Mouse (Mus musculus): ENCODE data around the gene Magi1.

Magi1 gene

DNA sequence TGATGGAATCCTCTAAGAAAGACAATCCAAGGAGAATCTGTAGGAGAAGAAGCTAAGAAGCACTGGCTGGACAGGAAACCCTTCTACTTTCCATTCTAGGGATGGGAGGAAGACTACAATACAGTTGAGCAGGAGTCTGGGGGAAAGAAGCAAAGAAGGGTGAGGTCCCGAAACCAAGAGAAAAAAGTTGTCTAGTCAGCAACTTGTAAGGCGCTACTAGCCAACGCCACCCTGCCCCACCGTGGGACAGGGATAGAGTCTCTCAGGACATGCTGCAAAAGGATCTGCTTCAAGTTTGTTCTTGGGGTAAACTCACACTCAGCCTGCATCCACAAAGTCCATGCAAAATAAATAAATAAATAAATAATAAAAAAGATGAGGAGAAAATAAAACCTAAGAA is 464.4 kb downstream of the Magi1 start:
- DNase-seq (ENCODE audit: low spot score), result no peak

DNA sequence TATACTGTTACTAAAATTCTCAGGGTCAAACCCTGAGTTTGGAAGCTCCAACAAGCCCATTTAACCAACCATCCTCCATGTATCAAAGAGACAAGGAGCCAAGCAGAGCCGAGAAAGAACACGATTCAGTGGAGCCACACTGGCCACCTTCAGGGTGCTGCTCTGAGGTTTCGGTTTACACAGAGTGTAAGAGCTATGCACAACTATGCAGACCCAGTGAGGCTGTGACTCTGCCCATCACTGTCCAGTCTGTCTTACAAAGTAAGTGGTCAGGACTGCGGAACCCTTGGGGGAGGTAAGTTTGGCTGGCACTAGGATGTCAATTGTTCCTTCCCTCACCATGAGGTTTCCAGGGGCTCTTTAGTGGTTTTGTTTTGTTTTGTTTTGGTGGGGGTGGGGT is 465.2 kb downstream of the Magi1 start:
- DNase-seq (ENCODE audit: low spot score), result no peak

DNA sequence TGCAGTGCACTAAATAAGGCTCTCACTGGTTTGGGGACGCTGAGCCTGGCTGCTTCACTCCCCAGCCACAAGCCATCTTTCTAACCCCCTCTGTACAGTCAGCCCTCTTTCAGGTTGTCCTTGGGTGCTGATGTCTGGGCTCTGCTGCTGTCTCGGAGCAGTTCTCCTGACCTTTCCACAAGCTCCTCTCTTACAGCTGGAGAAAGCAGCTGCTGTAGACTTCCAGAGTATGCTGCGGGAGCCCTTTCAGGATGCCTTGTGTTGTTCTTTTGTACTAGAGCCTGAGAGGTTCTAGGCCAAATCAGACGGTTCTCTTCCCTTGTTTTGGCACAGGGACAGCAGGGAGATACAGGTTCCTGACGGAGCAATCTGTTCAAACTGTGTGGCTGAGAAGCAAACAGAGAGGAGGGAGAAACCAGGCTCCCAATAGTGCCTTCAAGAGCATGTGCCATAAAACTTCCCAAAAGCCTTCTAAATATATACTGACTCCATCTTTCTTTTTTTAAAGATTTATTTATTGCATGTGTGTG is 478.2 kb downstream of the Magi1 start:
- no peak for DNase-seq (ENCODE audit: low spot score)

DNA sequence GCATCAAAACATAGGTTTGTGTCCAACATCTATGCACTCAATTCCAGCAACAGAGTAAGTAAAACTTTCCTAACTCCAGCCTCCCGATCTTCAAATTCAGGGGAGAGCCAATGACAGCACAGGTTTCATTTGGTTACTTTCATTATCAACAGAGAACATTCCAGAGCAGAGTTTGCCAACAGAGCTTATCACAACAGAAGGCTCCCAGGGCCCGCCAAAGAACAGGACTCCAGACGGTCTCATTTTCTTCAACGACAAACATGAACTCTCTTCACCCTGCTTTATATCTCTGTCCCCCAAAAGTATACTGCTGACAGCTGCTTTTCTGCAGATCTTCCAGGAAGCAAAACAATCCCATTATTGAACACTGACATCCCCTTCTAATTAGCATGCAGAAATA is 481.3 kb downstream of the Magi1 start:
- DNase-seq (ENCODE audit: low spot score), result peak; percentile 4

GRCm38 (mm10) chr6:93800465-93800864 is 483.3 kb downstream of the Magi1 start:
- DNase-seq (ENCODE audit: low spot score), result no peak

GRCm38 (mm10) chr6:93792309-93793215 is 491.2 kb downstream of the Magi1 start:
- no peak for DNase-seq (ENCODE audit: low spot score)

DNA sequence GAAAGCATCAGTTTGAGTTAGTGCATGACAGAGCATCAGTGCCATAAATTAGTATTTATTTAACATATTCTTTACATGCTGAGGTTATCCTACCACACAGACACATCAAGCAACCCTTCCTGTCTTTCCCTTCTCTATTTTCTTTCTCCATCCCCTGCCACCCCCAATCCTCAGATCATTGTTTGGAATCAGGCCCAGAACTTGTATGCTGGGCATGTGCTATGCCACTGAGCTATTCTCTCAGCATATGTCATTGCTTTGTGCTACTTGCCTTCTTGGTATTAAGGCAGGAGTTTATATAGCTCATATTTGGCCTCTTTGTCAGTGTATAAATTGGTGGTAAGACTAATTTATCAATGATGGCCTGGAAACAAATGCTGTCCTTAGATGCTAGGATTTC is 494.0 kb downstream of the Magi1 start:
- DNase-seq (ENCODE audit: low spot score), result no peak

DNA sequence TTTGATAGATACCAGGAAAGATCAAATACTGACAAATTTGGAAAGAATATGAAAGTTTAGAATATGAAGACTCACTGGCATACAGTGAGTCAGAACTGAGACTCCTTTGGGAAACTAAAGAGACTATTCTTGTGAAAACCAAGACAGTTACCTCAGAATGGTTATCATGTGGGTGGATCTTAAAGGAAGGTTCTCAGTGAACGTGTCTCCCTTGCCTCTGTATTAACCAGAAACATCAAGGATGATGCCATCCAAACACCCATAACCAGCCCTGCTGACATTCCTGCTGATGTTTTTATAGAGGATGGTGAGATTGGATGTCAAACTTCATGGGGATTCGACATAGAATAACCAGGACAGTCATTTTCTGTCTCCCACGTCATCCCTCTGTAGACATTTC is 496.7 kb downstream of the Magi1 start:
- DNase-seq (ENCODE audit: low spot score), result no peak

DNA sequence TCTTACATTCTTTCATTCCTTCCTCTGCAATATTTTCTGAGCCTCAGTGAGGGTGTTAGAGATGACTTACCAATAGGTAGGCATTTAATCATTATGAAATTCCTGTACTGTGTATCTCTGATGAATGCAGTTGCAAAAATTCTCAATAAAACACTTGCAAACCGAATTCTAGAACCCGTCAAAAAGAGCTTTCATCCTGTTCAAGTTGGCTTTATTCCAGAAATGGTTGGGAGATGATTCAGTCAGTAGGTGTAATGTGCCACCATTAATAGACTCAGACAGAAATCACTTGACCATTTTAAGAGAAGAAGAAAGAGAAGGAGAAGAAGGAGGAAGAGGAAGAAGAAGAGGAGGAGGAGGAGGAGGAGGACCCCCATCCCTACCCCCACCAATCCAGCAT is 497.5 kb downstream of the Magi1 start:
- no peak for DNase-seq (ENCODE audit: low spot score)

DNA sequence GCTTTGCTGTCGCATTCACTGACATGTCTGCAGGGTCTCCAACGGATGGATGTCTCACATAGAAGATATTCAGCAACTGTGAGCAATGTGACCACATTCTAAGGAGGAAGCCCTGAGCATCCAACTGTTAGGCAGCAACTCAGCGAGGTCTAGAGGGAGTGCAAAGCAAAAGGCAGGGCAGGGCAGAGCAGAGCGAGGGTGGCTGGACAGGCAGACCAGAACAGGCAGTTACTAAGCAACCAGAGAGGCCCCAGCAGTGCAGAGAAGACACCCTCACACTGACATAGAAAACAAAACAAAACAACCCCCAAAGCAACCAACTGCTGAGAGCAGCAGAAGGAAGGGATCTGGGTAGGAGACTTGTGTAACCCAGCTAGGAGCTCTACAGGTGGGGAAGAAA is 512.6 kb downstream of the Magi1 start:
- no peak for DNase-seq (ENCODE audit: low spot score)

GRCm38 (mm10) chr6:93770283-93771025 is 513.3 kb downstream of the Magi1 start:
- DNase-seq (ENCODE audit: low spot score), result no peak

- DNase-seq (ENCODE audit: low spot score), result no peak
These were observed 525.6 kb downstream of the Magi1 start for GRCm38 (mm10) chr6:93758114-93758513.

- DNase-seq (ENCODE audit: low spot score), result peak; percentile 10
These were observed 526.2 kb downstream of the Magi1 start for GRCm38 (mm10) chr6:93757353-93758087.

- DNase-seq (ENCODE audit: low spot score), result no peak
These were observed 540.6 kb downstream of the Magi1 start for GRCm38 (mm10) chr6:93743145-93743544.

GRCm38 (mm10) chr6:93739786-93740185 is 543.9 kb downstream of the Magi1 start:
- no peak for DNase-seq (ENCODE audit: low spot score)

- no peak for DNase-seq (ENCODE audit: low spot score)
These were observed 546.6 kb downstream of the Magi1 start for GRCm38 (mm10) chr6:93737083-93737482.

- no peak for DNase-seq (ENCODE audit: low spot score)
These were observed 547.6 kb downstream of the Magi1 start for GRCm38 (mm10) chr6:93736071-93736470.

DNA sequence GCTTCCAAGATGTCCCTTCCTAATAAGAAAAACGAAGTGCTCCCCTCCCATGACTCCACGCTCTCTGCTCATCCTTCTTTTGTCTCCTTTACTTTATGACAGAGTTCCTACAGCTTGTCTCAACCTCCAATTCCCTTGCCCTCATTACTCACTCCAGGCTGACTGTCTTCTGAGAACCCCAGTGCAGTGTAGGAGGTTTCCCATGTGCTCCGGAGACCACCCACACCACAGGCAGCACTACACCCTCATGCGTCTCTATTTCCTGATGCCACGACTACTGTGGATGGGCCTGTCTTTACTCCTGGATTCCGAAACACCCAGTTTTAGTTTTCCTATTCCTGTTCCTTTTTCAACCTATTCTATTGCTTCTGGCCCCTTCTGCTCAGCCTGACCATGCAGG is 549.9 kb downstream of the Magi1 start:
- no peak for DNase-seq (ENCODE audit: low spot score)

DNA sequence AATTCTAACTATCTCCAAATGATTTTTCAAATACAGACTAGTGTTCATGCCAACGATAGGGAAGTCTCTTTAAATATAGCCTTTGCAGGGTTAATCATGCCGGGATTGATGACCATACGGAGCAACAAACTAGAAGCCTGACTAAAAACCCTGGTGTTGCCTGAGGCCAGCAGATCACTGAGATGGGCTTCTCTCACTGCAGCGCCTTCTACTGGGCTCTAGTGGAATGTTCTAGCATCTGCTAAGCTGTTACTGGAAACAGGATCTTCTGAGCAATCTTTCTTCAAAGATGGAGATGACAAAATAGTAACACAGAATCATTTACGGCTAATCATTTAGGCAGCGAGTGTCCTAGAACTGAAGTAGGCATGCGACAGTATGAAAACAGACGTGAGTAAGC is 554.0 kb downstream of the Magi1 start:
- no peak for DNase-seq (ENCODE audit: low spot score)

DNA sequence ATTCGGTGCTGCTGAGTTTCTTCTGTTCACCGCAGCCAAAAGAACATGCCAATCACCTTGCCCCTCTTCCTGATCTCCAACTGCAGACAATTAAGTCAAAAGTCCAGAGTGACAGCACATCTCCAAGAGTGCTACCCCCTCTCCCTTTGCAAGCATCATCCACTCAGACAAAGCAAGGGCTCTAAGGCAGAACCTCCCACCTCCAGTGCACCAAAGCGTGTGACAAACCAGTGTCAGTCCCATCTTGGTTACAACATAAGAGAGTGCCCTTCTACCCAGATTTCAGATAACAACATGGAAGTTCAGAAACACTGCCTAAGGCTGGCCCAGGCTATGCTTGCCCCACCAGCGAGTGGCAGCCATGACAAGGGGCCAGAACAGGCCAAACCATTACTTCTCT is 554.9 kb downstream of the Magi1 start:
- no peak for DNase-seq (ENCODE audit: low spot score)

GRCm38 (mm10) chr6:93727630-93728178 is 556.0 kb downstream of the Magi1 start:
- no peak for DNase-seq (ENCODE audit: low spot score)

GRCm38 (mm10) chr6:93726829-93727455 is 556.8 kb downstream of the Magi1 start:
- no peak for DNase-seq (ENCODE audit: low spot score)

Data from c-Kit-positive CD71-positive TER-119-positive erythroid progenitor cells, embryonic 14.5 days (primary cell).